Mouse (Mus musculus): ENCODE results near the gene Orai2.
A peak's percentile ranks its signal among the peaks of the same experiment; 100 is the strongest.
"Not testable (repeated sequence)": the region's sequence is repeated elsewhere in the genome, so short reads cannot be mapped to it uniquely, and the experiment has no call there.

Orai2 gene

DNA sequence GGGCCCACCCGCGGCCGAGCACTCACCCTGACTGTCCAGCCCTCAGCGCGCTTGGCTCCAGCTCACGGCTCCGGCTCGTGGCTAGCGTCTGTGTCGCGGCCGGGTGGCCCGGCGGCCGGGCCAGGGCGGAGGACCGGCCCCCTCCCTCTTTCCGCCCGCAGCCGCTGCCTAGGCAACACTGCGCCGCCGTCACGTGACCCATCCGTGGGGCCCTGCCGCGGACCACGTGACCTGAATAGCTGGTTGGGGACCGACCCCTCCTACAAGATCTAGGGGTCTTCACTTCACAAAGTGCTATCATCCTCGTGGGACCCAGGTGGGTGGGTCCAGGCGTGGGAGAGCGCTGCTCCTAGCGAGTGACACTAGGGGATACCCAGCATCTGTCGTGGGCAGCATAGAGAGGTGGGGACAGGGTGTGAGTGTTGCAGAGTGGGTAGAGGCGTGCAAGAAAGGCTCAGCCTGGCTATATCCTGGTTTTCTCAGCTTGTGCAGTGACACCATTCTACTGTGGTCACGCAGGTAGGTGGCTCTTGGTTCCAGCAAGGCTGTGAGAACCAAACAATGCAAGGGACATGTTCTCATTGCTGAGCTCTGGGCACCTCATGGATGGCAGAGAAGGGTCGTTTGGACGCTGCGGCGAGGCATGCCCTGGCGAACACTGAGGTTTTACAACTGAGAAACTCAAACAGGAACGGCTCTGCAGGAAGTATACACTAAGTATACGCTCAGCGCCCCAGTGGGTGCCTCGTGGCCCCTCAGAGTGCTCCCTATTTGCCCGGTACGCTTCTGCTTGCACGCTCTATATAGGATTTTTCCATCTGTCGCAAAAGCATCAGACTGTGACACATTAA lies at the start of gene Orai2:
Gene Orai2, minus strand, starts transcription at position 202 of the 851 bp plus-strand sequence.
- DNase-seq = peak; percentile 85

DNA sequence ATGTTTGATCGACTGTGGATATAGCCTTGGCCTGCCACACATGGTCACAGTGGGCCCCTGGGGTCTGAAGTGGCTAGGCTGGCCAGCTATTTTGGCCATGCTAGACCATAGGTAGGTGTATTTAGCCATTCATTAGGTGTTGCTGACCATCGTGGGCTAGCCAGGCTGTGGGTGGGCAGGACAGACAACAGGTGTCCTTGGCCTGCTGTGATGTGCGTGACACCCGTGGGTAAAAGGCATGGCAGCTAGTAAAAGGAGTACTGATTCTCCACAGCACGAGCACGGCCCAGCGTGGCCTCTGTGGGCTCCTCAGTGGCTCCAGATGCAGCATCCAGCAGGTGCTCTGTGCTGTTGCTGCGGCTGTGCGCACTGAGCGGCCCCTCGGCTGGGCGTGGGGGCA lies 48.1 kb upstream of the Orai2 start:
- no peak for DNase-seq

DNA sequence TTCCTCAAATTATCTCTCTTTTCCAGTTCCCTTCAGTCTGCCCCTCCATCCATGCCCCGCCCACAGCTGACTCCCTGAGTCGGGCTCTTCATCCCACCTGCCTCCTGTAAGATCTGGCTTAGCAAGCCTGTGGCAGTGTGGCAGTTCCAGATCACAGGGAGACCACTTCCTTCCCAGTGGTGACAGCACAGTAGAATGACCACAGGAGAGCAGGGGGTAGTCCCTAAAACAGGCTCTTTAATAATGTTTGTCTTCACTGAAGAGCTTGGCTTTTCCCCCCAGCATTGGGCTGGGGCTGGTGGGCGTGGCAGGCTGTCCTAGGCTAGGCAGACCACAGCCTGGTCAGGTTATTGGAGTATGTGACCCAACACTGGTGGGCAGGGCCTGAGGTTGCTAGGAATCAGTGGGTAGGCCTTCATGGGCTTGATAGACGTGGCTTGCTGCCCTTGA lies 47.4 kb upstream of the Orai2 start:
- no peak for DNase-seq

DNA sequence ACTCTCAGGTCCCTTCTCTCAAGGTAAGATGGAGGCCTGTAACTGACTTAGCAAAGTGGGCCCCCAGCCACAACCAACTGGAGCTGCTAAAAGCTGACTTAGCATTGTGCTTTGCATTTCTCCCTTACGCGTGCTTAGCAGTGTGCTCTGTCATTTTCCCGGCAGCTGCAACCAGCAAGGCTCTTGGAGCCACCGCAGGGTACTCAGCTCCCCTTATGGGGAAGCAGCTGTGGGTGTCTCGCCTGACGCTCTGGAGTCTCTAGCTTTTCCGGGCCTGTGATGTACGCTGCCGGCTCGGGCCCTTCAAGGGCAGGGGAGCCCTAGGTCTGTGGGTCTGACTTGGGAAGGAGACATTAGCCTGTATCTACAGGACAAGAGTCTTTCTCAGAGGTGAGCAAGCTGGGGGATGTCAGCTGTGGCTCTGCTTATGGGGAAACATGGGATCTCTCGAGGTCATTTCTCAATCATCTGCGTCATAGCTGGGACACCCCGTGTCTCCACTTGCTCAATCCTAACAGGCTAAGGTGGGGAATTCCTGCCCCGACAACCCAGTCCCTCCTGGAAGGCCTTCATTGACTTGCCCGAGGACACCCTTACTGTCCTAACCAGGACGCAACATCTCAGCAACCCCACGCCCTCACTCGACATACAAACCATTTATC lies 46.6 kb upstream of the Orai2 start:
- DNase-seq = no peak

DNA sequence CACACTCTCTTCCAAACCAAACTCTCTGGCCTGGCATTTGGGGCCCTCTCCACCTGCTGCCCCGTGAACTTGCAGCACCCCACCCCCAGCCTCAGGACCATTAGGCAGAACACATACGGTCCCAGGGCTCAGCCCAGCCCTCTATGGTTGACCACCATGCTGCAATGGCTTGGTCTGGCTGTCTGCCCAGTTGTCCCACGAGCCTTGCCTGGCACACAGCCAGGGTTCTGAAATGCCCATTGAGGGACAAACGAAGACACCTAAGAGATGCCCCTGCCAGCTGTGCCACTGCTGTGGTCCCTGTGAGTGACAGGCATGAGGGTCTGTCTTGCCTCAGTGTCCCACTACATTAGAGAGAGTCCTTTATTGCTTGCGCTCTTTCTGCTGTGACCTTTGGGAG lies 45.4 kb upstream of the Orai2 start:
- no peak for DNase-seq

DNA sequence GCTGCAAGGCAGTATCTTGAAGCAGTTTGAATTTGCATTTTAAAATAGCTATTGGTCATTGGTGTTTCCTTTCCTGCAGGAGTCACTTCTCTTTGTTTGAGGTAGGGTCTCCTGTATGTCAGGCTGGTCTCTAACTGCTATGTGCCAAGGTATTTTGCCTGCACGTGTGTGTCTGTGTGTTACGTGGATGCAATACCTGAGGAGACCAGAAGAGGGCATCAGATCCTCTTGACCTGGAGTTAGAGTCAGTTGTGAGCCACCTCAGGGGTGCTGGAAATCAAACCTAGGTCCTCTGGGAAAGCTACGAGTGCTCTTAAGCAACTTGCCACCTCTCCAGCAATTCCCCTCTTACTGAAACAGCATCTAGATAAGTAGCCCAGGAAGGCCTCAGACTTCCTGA lies 44.7 kb upstream of the Orai2 start:
- DNase-seq = no peak

DNA sequence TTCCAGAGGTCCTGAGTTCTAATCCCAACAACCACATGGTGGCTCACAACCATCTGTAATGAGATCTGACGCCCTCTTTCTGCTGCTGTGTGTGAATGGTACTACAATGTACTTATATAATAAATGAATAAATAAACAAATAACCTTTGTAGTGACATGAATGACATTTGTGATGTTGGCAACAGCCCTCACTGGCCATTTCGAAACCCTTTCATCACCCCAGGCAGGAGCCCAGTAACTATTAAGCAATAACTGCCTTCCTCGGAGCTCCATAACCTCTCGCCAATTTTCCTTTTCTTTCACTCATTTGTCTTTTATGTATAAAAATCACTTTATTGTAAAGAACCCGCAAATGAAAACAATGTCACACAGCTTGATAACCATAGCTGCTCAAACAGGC lies 43.2 kb upstream of the Orai2 start:
- DNase-seq = no peak

DNA sequence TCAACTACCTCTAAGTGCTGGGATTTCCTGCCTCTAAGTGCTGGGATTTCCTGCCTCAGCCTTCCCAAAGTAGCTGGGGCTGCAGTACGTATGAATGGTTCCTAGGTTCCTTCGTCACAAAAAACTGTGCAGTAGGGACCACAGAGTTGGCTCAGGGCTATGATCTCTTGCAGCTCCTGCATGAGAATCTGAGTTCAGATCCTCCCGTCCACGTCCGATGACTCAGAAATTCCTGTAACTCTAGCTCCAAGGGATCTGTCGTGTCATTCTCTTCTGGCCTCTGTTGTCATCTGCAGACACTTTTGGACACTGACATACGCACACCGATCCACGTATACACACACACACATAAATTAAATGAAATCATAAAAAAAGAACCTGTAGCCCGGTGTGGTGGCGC lies 42.2 kb upstream of the Orai2 start:
- DNase-seq = no peak

DNA sequence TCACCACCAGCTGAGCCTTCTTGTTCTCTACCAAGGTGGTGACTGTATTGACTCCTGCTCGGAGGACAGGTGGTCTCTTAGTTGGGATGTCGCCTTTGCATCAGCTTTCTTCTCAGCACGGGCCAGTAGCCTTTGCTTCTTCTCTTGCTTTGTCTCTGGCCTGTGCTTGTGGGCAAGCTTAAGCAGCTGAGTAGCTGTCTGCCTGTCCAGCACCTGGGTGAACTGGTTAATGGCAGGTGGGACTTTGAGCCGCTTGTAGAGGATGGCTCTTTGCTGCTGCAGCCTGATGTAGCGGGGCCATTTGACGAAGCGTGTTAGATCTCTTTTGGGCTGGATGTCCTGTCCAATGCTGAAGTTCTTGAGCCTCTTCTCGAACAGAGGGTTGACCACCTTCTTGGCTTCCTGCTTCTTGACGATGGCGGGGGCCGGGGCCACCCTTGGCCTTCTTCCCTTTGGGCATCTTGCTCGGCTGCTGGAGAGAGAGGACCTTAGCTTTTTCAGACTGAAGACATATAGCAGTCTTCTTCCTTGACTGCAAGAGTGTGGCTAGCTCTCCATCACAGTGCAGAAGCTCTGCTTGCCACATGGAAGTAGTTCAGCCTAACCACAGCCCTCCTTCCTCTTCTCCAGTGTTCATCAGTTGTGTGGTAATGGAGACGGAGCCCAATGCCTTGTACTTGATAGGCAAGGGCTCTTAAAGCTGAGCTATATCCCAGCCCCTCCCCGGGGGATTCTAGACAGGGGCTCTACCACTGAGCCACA lies 41.0 kb upstream of the Orai2 start:
- DNase-seq = not testable (repeated sequence)

DNA sequence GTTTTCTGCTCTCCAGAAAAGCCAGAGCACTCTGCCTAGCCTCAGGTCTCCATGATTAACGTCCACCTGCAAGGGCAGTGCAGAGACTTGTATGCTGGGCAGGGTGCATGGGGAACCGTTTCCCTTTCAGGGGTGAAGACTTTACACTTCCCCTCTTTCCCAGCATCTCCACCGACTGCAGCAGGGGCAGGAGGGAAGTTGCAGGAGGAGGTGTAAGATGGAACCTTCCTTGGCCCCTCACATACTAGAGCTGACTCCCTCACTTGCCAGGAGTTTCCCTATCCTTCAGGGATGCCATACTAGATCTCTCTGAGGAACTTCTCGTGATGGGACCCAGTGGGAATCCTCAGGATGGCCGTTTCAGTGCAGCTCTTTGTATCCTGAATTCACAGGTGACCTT lies 40.0 kb upstream of the Orai2 start:
- DNase-seq = no peak

DNA sequence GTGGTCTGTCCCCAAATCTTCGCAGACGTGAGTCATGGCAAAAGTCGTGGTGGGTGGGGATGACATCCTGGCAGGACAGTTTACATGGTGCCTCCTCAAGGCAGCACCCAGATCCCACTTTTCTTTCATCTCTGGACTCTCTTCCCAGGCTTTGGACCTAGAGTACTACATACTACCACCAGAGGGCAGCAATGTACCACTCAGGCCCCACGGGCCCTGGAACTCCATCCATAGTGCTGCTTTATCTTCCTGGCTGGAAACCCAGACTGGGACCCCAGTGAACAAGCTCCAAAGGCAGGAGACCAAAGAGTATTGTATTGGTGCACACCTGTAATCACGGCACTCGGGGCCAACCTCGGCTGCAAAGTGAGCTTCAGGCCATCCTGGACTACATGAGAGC lies 31.3 kb upstream of the Orai2 start:
- peak; percentile 53 for DNase-seq

DNA sequence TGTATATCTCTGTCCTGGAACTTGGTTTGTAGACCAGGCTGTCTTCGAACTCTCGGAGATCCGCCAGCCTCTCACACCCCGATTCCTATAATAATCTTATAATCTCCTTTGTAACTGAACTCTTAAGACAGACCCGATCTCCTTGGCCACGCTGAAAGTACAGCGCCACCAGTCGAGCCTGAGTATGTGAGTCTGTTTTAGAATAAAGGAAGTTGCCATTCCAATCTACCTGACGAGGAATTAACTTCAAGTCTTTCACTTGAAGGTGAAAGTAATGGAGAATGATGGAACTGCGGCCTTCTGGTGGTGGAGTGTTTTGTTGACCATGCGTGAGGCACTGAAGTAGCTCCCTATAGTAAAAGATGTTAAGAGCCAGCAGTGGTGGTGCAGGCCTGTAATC lies 29.0 kb upstream of the Orai2 start:
- DNase-seq = no peak

DNA sequence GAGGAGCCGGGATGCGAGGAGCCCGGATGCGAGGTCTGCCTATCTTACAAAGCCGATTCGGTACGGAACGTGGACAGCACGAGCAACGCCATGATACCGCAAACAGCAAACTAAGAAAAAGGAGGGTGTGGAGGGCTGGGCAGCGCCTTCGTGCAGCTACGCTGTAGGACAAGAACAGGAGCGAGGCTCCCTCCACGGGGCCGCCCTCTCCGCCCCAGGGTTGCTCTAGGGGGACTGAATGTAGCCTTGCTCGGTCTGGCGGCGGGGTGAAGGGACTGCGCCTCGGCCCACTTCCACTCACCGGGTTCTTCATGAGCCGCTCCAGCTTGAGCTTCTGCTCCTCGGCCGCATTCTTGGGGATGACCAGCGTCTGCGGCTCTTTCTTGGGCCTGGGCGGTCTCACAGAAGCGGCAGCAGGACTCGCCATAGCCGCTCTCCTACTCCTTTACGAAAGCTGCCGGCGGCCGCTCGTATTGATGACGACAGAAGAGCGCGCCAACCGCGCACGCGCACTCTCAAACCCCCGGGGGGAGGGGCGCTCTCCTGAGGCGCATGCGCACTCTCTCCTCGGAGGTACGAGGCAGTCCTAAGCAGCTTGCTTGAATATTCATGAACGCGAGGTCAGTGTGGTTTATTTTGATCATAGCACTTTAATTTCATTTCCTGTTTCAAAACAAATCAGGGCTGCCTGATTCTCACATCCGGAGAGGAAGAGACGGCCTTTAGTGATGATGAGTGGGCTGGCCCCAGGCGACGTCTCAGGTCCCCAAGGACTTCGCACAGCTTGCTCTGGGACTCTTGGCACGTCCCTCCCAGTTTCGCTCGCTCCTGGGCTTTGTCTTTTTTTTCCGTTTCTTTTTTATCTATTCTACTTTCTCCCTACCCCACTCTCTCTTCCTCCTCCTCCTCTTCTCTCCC lies 28.2 kb upstream of the Orai2 start, which contains the start of gene Prkrip1:
Gene Prkrip1, minus strand, starts transcription at position 490 of the 918 bp plus-strand sequence.
- DNase-seq = peak; percentile 91

DNA sequence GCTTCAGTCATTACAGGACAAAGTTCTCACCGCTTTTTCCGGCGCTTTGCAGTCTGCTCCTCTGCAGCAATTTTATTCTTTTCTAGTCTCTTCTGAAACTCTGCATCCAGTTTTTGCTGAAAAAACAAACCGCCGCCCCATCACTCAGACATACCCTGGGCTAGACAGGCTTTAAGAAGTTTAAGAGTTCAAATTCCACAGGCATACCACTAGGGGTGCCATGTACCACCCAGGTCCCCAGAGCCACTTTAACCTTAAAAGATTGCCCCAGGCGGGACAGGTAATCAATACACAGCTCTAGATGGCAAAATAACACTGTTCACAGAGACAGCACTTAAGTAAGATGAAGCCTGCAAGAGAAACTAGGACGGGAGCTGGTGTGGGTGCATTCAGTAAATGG lies 21.4 kb upstream of the Orai2 start:
- DNase-seq = no peak

DNA sequence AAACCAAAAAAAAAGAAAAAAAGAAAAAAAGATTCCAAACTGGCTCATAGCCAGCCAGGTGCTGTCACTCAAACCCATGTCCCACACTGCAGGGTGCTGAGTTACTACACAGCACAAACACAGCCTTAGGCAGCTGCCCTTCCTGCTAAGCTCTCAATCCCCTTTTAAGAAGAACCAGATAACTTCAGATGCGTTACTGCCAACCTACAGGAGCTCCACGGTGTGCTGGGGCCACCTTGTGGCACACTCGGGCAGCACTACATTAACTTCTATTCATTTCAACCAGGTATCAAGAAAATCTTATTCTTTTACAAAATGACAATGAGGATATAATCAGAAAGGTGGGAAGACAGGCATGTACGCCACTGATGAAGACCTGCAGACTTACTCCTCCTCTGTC lies 16.2 kb upstream of the Orai2 start:
- no peak for DNase-seq

DNA sequence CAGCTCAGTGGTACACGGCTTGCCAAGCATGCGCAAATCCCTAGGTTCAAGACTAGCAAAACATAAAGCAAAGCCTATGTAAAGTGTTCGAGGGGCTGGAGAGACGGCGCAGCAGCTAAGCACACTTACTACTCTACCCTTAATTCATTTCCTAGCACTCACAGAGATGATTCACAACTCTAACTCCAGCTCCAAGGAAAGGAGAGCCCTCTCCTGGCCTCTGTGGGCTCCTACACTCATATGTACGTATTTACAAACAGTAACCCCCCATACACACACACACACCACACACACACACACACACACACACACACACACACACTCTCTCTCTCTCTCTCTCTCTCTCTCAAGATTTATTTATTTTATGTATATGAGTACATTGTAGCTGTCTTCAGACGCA lies 13.3 kb upstream of the Orai2 start:
- DNase-seq = no peak

DNA sequence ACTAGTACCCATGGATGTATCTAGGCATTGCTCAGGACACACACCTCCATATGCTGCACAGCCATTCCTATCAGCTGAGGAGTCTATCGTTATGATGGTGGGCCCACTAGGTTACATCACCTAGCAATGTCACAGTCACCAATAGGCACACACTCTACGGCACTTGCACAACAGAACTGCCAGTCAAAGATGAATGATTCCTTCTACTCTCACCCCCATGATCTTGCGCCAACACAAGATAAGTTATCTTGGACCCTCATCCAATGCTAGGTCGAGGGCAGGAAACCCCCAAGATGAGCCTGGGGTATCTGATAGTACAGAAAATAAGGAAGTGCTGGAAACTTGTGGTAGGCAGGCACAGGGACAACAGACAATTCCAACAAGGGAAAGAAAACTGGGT lies 12.3 kb upstream of the Orai2 start:
- no peak for DNase-seq

DNA sequence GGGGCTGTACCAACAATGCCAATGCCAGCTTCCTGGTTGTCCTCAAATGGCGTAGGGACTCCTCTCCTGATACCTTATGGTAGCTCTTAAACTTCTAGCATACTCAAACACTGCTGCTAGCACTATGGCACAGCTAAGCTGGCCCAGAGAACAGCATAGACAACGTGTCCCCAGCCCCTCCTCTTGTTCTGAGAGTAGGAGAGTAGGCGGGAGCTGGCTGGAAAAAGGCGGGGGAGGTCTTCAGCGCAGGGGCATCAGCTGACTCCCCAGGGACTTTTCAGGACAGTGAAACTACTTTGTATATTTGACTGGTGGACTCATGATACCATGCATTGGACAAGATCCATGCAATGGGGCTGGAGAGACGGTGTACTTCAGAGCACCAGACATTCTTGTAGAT lies 11.5 kb upstream of the Orai2 start:
- DNase-seq = no peak

DNA sequence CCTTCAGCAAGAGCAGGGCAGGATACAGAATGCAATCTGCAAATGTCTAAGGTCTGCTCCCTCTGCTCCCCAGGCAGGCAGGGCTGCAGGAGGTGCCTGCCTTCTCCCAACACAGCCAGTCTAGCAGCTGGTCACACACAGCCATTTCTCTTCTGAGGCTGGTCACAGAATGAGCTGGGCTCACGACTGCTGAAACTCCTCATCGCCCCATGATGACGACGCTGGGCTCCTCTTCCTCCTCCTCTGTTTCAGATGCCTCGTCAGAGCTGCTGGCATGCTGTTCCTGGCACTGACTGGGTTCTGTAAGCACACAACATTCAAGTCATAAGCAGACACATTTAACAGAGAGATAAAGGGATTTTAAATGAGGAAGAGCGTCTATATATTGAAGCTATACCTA lies 10.7 kb upstream of the Orai2 start:
- no peak for DNase-seq

DNA sequence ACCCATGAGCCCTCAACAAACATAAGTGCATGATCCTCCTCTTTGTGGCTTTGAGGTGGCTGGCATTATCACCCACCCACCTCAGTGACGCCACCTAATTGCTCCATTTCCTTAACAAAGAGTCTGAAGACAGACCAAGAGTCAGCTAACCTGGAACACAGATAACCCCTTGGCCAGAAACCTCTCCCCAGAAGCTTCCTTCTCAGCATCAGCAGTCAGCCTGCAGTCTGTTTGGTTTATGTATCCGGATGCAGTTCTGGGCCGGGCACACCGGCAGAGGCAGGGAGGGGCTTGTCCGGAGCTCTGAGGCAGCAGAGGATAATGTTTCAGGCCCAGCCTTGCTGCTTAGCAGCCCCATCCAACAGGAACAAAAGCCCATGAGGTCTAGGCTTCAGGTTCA lies 9.1 kb upstream of the Orai2 start:
- DNase-seq = no peak

DNA sequence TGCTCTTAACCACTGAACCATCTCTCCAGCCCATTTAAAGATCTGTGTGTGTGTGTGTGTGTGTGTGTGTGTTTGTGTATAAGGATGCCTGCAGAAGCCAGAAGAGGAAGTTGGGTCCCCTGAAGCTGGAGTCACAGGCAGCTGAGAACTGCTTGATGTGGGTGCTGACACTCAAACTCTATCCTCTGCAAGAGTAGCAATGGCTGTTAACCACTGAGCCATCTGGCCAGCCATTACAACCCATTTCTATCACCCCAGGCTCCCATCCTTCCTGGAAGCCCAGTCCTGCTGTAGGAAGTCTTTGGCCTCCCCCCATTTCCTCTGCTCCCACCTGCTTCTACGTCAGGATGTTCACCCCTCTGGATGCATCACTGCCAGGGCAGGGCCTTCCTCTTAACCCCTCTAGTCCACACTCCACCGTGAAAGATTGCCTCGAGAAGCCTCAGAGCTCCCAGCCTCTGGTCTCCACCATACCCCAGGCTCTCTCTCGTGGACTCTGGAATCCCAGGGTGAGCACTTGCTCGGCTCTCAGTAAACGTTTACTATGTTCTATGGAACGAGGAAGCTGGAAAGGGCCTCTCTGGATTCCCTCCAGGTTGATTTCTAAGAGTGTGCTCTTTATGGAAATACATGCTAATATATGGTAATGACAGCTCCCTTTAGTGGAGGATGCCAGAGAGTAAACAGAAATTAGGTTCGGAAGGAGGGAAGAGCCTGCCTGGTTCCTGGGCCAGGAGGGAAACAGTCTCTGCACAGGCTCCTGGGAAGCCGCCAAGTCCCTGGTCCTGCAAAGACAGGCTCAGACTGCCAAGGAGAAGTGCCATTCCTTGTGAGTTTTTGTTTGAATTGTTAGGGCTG lies 3.3 kb upstream of the Orai2 start:
- DNase-seq = peak; percentile 53

DNA sequence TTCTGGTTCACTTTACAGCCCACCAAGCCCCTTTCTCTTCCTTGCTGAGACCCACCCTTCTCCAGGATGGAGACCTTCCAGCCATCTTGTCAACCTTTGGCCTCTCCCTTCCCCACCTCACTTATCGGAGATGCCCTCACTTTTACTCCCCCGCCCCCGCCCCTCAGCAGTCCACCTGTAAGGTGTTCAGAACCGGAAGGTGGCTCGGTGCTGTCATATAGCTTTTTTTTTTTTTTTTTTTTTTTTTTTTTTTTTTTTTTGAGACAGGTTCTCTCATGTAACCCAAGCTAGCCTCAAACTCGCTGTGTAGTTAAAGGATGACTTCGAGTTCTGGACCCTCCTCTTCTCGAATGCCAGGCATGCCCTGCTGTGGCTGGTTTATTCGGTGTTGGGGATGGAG lies 2.4 kb upstream of the Orai2 start:
- no peak for DNase-seq
